Mouse (Mus musculus) kidney, adult 2 months (tissue): ENCODE data around the gene Psg16.

ENCODE experiments used
- CTCF ChIP-seq: fragments of 200-500 bp; conservative IDR thresholded peaks from 2 replicates; pipeline ENCODE4 v1.5.1; 2011; ENCODE audit warnings: low read depth, mild to moderate bottlenecking, control low read depth, low read length, moderate library complexity, mixed read lengths; ENCODE audit not compliant: insufficient read depth, insufficient read length
- POLR2A ChIP-seq: fragments of 200-500 bp; IDR thresholded peaks from one replicate; pipeline ENCODE4 v1.6.1; 2011; ENCODE audit warnings: low read depth, low read length, control low read depth

DNA sequence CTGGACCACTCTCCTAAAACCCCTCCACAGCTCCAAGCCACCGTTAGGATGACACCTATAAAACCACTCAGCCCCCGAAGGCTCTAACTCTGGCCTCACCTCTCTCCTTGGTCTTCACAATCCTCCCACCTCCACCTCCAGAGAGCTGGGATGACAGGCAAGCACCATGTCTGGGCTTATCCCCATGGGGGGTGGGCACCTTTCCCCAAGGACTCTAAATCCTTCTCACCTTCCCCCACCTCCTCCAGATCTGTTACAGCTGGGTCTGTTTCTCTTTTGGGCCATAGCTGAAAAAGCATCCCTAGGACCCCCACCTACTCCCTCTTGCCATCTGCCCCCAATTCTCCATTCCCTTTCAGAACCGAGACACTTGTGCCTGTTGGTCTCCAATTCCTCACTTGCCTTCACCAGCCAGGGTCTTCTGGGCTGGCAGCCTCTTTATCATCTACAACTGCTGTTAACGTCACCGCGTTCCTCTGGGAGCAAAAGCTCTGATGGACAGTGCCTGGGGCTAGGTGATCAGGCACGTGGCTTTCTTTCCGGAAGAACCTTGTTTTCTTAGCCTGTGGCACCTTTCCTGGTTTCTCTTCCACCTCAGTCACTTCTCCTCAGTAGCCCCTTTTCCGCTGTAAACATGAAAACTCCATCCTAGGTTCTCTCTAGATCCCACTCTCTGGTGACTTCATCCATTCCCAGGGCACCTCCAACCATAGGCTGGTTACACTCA, 47.8 kb upstream of the Psg16 start:
- TF ChIP-seq CTCF = no peak
- TF ChIP-seq POLR2A = no peak
